Mouse (Mus musculus): ENCODE measurements around the gene Akr1c14.

- no peak for TF ChIP-seq CTCF (IDR thresholded peaks at IDR 0.05; ENCODE audit: extremely low read depth, insufficient read depth, low read length)
- no peak for TF ChIP-seq POLR2A (IDR thresholded peaks at IDR 0.05; ENCODE audit: extremely low read depth, insufficient read depth, low read length)
Observed at GRCm38 (mm10) chr13:4060214-4060730, 11.5 kb downstream of the Akr1c14 start.
